Comparison of ENCODE assay signal across 8 mouse cellular contexts in genomic region chr8:12670965-12671364, GRCm38 (mm10). TPM values are rescaled to one million over a fixed set of nuclear protein-coding genes. Genes with fewer than 3 reads are reported as not detected.
A peak's percentile ranks its signal among the peaks of the same experiment; 100 is the strongest.
DNase-seq lines count a peak whose midpoint lies in the region; ATAC-seq lines count a peak whose summit lies in the region.

No protein-coding gene starts in this region.

- peak overlapping the region; percentile 84 for H3K4me2 ChIP-seq in embryonic facial prominence, embryonic 15.5 days (replicated peaks)
- peak overlapping the region; percentile 85 for H3K4me2 ChIP-seq in limb, embryonic 13.5 days (replicated peaks)
- H3K4me2 ChIP-seq in stomach, embryonic 14.5 days (replicated peaks; ENCODE audit: low read depth, low read length): peak overlapping the region; percentile 82

- H3K4me3 ChIP-seq in megakaryocyte, embryonic 14.5 days (replicated peaks): peak overlapping the region; percentile 98
- H3K4me3 ChIP-seq in embryonic facial prominence, embryonic 15.5 days (replicated peaks): peak overlapping the region; percentile 94
- peak overlapping the region; percentile 93 for H3K4me3 ChIP-seq in limb, embryonic 13.5 days
- peak overlapping the region; percentile 93 for H3K4me3 ChIP-seq in stomach, embryonic 14.5 days (ENCODE audit: low read depth, low read length)

- DNase-seq in adrenal gland, postnatal 25 days: no peak
- no peak for DNase-seq in right cerebral cortex, postnatal 10 days (ENCODE audit: low spot score in 2 of 2)
- DNase-seq in urinary bladder, postnatal 10 days (ENCODE audit: low spot score): no peak

- no peak for ATAC-seq in megakaryocyte, adult 5-6 weeks (ENCODE audit: poor library complexity, severe bottlenecking)
- no peak for ATAC-seq in embryonic facial prominence, embryonic 15.5 days (ENCODE audit: insufficient number of reproducible peaks, low FRiP score, low TSS enrichment, low read depth)
- no peak for ATAC-seq in limb, embryonic 13.5 days (ENCODE audit: low FRiP score, low read depth)
- ATAC-seq in stomach, embryonic 14.5 days (ENCODE audit: insufficient number of reproducible peaks, insufficient read depth, low FRiP score, low read depth): no peak

- H3K4me1 ChIP-seq in megakaryocyte, embryonic 14.5 days: peaks cover 28% of the 10 kb centered on the region
- peaks cover 18% of the 10 kb centered on the region for H3K4me1 ChIP-seq in embryonic facial prominence, embryonic 15.5 days
- H3K4me1 ChIP-seq in limb, embryonic 13.5 days: peaks cover 15% of the 10 kb centered on the region
- peaks cover 2% of the 10 kb centered on the region; the same call in 1 of the 2 replicates for H3K4me1 ChIP-seq in stomach, embryonic 14.5 days (ENCODE audit: control insufficient read depth, insufficient read depth, low read length)

- WGBS in embryonic facial prominence, embryonic 15.5 days: 27% methylated on average over 6 of the region's 6 CpGs
- 34% methylated on average over 6 of the region's 6 CpGs for WGBS in limb, embryonic 13.5 days
- WGBS in stomach, embryonic 14.5 days: 21% methylated on average over 6 of the region's 6 CpGs

- peaks cover 11% of the 10 kb centered on the region for H3K27me3 ChIP-seq in megakaryocyte, embryonic 14.5 days (replicated peaks)
- peaks cover 4% of the 10 kb centered on the region; the same call in 1 of the 2 replicates for H3K27me3 ChIP-seq in embryonic facial prominence, embryonic 15.5 days
- H3K27me3 ChIP-seq in limb, embryonic 13.5 days: no peaks in the 10 kb centered on the region
- H3K27me3 ChIP-seq in stomach, embryonic 14.5 days (ENCODE audit: control insufficient read depth, insufficient read depth, low read length): no peaks in the 10 kb centered on the region

- H3K27ac ChIP-seq in embryonic facial prominence, embryonic 15.5 days (replicated peaks): no peak overlapping the region
- H3K27ac ChIP-seq in limb, embryonic 13.5 days: no peak overlapping the region
- H3K27ac ChIP-seq in stomach, embryonic 14.5 days (ENCODE audit: low read length): no peak overlapping the region

- H3K9me3 ChIP-seq in megakaryocyte, embryonic 14.5 days: 0 out of 2 replicates have a peak, but pooled peaks cover 7% of the 10 kb centered on the region
- no peaks in the 10 kb centered on the region for H3K9me3 ChIP-seq in embryonic facial prominence, embryonic 15.5 days (replicated peaks)
- no peaks in the 10 kb centered on the region for H3K9me3 ChIP-seq in limb, embryonic 13.5 days
- no peaks in the 10 kb centered on the region for H3K9me3 ChIP-seq in stomach, embryonic 14.5 days (ENCODE audit: control insufficient read depth, low read depth, low read length)

- H3K36me3 ChIP-seq in megakaryocyte, embryonic 14.5 days (replicated peaks; ENCODE audit: low read length): peaks cover 29% of the 10 kb centered on the region
- 0 out of 2 replicates have a peak, but pooled peaks cover 5% of the 10 kb centered on the region for H3K36me3 ChIP-seq in embryonic facial prominence, embryonic 15.5 days
- peaks cover 5% of the 10 kb centered on the region for H3K36me3 ChIP-seq in limb, embryonic 13.5 days
- no peaks in the 10 kb centered on the region for H3K36me3 ChIP-seq in stomach, embryonic 14.5 days (ENCODE audit: control insufficient read depth, insufficient read depth, low read length)

- H3K9ac ChIP-seq in embryonic facial prominence, embryonic 15.5 days: peak overlapping the region; percentile 90; the same call in 1 of the 2 replicates
- H3K9ac ChIP-seq in limb, embryonic 13.5 days: peak overlapping the region; percentile 95
- peak overlapping the region; percentile 87; the same call in 1 of the 2 replicates for H3K9ac ChIP-seq in stomach, embryonic 14.5 days (replicated peaks; ENCODE audit: low read depth, low read length)

RNA-seq across cellular contexts. Expression of gene Tubgcp3, which starts 1.1 kb away (rescaled TPM):
- polyA plus RNA-seq in megakaryocyte, embryonic 14.5 days (2012; ENCODE audit: insufficient read depth, low replicate concordance): 7.0 and 9.9 TPM in 2 replicates
- 44.2 and 50.4 TPM in 2 replicates for total RNA-seq in megakaryocyte, adult 5-6 weeks (2015)
- total RNA-seq in megakaryocyte, adult 5-6 weeks (2017): 34.5 and 37.6 TPM in 2 replicates
- 33.8 and 38.6 TPM in 2 replicates for polyA plus RNA-seq in embryonic facial prominence, embryonic 15.5 days (2015; fragmentation: Nextera tagmentation; extraction: Ambion mirVana)
- 36.3 and 40.7 TPM in 2 replicates for polyA plus RNA-seq in limb, embryonic 13.5 days (2015; fragmentation: Nextera tagmentation; extraction: Ambion mirVana)
- polyA plus RNA-seq in stomach, embryonic 14.5 days (2014; fragmentation: Nextera tagmentation; extraction: Ambion mirVana): 49.2 and 54.2 TPM in 2 replicates
- 34.8 and 38.6 TPM in 2 replicates for total RNA-seq in adrenal gland, postnatal 25 days (2021)
